Mouse (Mus musculus) liver, adult 2 months (tissue): ENCODE measurements around the gene Med15.

Source experiments
- CTCF ChIP-seq: fragments of 200-500 bp; IDR thresholded peaks from 2 replicates; pipeline ENCODE4 v1.5.1; 2011; ENCODE audit warnings: low read depth, low read length, control low read depth
- POLR2A ChIP-seq: fragments of 200-500 bp; IDR thresholded peaks from 2 replicates; pipeline ENCODE4 v1.6.1; 2011; ENCODE audit warnings: low read length, control low read depth; ENCODE audit not compliant: insufficient read depth; ENCODE audit errors: extremely low read depth

DNA sequence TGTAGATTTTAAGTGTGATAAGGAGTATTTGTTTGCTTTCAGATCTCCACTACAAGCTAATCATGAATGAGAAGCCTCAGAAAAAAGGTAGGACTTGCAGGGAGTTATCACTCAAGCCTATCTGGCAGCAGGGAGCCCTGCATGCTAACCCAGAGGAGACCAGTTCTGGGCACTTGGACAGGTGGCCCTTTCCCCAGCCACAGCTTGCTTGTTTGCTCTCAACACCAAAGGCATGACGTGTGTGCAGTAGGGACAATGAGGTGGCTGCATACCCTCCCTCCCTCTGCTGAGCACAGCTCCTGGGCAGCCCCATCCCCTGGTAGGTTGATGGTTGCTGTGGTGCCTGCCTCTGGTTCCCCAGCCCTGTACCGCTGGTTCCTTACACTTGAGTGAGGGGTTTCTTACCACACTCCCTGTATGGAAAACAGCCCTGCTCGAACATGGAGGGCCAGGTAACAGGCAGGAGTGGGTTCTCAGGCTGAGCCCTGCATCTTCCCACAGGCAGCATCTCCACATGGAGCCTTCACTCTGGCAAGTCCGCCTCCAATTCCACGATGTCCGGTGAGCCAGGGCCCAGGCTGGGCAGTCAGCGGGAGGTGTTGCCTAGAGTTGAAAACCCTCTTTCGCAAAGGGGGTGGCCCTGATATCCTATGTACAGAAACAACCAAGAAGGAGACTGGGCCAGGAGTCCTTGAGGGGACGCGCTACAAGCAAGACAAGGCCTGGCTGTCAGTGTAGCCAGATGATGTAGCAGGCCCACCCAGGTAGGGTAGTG is 84.9 kb downstream of the Med15 start:
- TF ChIP-seq CTCF: no peak
- TF ChIP-seq POLR2A: no peak
